Mouse (Mus musculus): ENCODE results near the gene Ehd1. TPM values are rescaled to one million over a fixed set of nuclear protein-coding genes. Genes with fewer than 3 reads are reported as not detected.
"Not testable (repeated sequence)": the region's sequence is repeated elsewhere in the genome, so short reads cannot be mapped to it uniquely, and the experiment has no call there.

Gene Ehd1
- polyA plus RNA-seq, 1 experiment, result 72.9 TPM

DNA sequence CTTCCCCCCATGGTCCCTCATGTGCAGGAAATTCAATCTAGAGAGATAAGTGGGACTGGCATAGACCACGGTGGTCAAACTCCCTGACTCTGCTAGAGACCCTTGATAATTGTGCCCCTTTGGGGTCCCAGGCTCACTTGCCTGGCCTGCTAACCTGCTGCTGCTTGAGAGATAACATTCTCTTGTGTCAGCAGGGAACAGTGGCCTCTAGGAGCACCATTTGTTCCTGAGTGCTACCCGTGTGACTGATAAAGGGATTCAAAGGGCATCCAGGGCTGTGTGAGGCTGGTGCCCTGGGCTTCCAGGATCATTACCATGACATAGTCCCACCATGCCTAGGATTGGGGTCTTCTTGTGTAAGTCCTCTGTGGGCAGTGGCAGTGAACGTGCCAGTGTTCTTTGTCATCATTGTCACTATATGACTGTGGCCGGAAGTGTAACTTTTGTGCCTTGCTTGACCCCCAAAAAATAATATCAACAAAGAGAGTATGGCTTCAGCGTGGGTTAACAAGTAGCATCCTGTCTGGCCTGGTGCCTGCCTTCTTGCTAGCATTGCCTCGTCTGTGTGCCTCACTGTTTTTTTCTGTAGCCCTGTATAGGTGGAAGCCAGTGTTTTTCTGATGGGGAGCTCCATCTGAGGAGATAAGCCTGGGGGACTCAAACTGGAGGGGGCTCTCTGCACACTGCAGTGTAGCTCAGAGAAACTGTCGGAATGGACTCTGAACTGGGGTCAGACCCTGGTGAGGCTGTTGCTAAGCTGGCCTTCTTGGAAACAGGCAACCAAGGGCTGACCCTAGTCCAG is 9.3 kb downstream of the Ehd1 start:
- peaks cover 5% of the 10 kb centered on the region; the same call in 1 of the 2 replicates for H3K4me1 ChIP-seq (ENCODE audit: control insufficient read depth, insufficient read depth, low read length)
- TF ChIP-seq CTCF (IDR thresholded peaks at IDR 0.05; ENCODE audit: borderline replicate concordance, insufficient read depth, low read length) (no peak), POLR2A (IDR thresholded peaks at IDR 0.05; ENCODE audit: low read depth, low read length) (no peak)
- no peak overlapping the region for H3K27ac ChIP-seq (ENCODE audit: insufficient read depth, low read length)
- H3K4me3 ChIP-seq (ENCODE audit: insufficient read depth, low read length), result no peak overlapping the region

DNA sequence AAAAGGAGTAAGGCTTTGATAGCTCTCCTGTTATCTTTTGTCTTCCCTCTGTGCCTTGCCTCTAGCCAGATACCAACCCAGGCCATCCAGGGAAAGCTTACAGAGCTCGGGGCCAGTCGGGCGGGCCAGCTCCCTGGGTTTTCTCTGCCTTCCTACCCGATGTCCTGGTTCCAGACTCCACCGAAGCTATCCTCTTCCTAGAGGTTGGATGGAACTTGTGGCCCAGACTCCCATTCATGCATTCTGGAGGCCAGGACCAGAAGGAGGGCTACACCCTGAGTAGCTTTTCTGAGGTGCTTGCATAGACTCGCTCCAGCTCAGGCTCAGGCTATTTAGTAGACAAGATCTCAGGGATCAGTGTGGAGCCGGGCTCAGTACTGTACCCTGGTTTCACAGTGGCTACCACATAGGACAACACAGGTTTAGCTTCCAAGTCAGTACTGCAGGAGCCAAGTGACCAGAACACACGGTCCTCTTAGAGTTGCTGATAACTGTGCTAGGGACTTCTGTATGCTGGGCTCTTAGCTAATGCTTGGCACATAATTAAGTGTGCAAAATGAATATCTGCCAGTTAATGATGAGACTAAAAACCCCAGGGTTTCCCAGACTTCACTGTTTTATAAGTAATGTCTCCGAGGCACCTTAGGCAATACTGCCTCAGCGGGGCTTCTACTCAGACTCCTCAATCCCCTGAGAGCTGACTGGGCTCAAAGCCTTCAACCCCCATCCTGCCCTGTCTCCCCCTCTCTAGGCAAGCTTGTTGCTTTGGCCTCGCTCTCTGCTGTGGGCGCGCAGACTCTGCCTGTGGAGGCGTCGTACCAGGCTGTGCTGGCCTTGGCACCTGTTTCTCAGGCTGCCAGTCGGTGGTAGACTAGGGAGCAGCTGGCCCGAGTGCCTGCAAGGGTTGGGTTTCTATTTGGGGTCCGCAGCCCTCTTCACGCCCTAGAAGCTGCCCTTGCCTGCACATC is 10.2 kb downstream of the Ehd1 start:
- no peak overlapping the region; the same call in 1 of the 2 replicates for H3K27ac ChIP-seq (ENCODE audit: insufficient read depth, low read length)
- TF ChIP-seq POLR2A (IDR thresholded peaks at IDR 0.05; ENCODE audit: low read depth, low read length) (no peak), CTCF (IDR thresholded peaks at IDR 0.05; ENCODE audit: borderline replicate concordance, insufficient read depth, low read length) (no peak)
- 0 out of 2 replicates have a peak, but pooled peaks cover 2% of the 10 kb centered on the region for H3K4me1 ChIP-seq (ENCODE audit: control insufficient read depth, insufficient read depth, low read length)
- no peak overlapping the region for H3K4me3 ChIP-seq (ENCODE audit: insufficient read depth, low read length)

DNA sequence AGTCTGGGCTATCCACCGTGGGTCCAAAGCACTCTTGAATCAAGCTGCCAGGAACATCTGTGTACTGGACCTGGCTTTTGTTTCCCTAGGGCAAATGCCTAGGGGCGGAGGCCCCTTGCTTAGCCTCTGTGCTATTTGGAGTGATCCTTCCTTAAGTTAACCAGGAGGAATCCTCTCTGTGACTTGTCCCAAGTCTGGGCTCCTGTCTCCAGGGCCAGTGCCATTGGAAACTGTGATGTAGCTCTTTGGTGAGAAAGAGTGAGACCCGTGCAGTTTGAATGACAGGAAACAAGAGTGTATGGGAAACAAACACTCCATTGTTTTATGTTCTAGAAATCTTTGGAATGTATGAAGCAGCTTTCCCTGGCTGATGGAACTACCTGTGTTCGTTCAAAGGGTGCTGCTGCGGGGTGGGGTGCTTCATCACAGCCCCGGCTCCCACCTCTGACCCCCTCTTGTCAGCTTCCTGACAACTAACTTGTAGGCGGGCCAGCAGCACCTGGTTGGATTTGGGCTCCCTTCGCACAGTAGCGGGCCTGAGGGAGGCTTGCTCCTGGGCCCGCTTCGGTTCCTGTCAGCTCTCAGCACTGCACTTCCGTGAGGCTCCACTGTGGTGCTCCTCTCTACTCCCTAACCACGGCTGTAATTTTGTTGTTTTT is 11.8 kb downstream of the Ehd1 start:
- H3K4me3 ChIP-seq (ENCODE audit: insufficient read depth, low read length), result no peak overlapping the region
- H3K27ac ChIP-seq (ENCODE audit: insufficient read depth, low read length), result no peak overlapping the region
- H3K4me1 ChIP-seq (ENCODE audit: control insufficient read depth, insufficient read depth, low read length), result 0 out of 2 replicates have a peak, but pooled peaks cover 2% of the 10 kb centered on the region
- no peak for TF ChIP-seq CTCF (IDR thresholded peaks at IDR 0.05; ENCODE audit: borderline replicate concordance, insufficient read depth, low read length)

DNA sequence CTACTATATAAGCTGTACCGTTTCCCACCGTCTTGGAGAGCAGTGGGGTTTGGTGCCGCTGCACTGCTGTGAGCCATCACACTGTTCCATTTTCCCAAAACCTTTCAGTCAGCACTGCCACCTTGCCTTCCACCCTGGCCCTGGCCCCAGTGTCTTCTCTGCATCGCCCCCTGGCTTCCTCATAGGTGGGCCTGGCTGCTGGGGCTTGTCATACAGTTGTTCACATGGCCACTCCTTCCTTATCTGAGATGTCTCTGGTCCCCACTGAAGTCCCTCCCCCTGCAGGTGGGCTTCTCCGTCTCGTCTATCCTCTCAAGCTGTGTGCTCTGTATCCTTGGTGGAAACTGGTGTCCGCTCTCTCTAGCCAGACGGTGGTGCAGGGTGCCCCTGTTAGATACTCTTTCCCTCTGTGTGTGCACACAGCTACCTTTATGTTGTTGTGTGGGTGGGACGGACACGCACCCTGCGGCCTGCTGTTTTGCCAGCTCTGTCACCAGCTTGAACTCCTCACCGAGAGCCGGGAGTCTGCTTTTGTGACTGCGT is 13.2 kb downstream of the Ehd1 start:
- Histone ChIP-seq H3K4me3 (ENCODE audit: insufficient read depth, low read length) (no peak overlapping the region), H3K27ac (ENCODE audit: insufficient read depth, low read length) (no peak overlapping the region), H3K4me1 (ENCODE audit: control insufficient read depth, insufficient read depth, low read length) (0 out of 2 replicates have a peak, but pooled peaks cover 2% of the 10 kb centered on the region)
- TF ChIP-seq POLR2A (IDR thresholded peaks at IDR 0.05; ENCODE audit: low read depth, low read length) (no peak), CTCF (IDR thresholded peaks at IDR 0.05; ENCODE audit: borderline replicate concordance, insufficient read depth, low read length) (no peak)

DNA sequence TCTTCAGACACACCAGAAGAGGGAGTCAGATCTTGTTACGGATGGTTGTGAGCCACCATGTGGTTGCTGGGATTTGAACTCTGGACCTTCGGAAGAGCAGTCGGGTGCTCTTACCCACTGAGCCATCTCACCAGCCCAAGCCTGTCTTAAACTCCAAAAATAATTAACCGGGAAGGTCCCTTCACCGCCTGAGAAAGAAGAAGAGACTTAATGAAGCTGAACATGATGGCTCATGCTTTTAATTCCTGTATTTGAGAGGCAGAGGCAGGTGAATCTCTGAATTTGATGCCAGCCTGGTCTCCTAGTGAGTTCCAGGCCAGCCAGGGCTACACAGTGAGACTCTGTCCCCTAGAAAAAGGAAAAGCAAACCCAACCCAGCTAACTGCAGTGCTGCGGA is 14.2 kb downstream of the Ehd1 start:
- not testable (repeated sequence) for H3K27ac ChIP-seq (ENCODE audit: insufficient read depth, low read length); H3K4me1 ChIP-seq (ENCODE audit: control insufficient read depth, insufficient read depth, low read length); H3K4me3 ChIP-seq (ENCODE audit: insufficient read depth, low read length)

DNA sequence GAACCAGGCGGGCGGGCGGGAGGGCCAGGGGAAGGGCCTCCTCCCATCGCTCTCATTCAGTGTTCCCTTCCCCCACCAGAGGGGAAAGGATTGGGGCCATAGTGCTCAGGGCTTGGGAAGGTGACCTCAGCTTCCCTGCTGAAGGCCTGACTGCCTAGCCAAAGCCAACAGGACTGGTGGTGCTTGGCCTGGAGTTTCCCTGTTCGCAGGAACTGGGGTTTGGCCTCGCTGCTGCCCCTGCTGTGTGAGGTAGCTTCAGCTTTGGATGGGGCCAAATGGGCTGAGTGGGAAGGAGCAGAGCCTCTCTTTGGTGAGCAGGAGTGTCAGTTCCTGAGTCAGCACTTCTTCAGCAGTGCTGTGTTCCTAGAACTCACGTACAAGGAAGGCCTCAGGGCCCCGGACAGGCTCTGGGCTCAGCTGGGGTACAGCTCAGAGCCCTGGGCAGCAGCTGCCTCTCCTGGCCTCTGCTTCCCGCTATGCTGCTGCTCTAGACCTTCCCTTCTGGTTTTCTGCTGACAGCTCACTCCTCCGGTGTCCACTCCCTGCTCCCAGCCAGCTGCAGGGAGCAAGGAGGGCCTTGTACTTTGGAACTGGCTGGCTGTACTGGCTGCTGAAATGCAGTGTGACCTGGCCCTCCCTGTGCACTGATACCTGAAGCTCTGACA is 14.7 kb downstream of the Ehd1 start:
- no peak overlapping the region for H3K27ac ChIP-seq (ENCODE audit: insufficient read depth, low read length)
- H3K4me1 ChIP-seq (ENCODE audit: control insufficient read depth, insufficient read depth, low read length), result peaks cover 3% of the 10 kb centered on the region; the same call in 1 of the 2 replicates
- TF ChIP-seq POLR2A (IDR thresholded peaks at IDR 0.05; ENCODE audit: low read depth, low read length) (no peak), CTCF (IDR thresholded peaks at IDR 0.05; ENCODE audit: borderline replicate concordance, insufficient read depth, low read length) (no peak)
- H3K4me3 ChIP-seq (ENCODE audit: insufficient read depth, low read length), result no peak overlapping the region

DNA sequence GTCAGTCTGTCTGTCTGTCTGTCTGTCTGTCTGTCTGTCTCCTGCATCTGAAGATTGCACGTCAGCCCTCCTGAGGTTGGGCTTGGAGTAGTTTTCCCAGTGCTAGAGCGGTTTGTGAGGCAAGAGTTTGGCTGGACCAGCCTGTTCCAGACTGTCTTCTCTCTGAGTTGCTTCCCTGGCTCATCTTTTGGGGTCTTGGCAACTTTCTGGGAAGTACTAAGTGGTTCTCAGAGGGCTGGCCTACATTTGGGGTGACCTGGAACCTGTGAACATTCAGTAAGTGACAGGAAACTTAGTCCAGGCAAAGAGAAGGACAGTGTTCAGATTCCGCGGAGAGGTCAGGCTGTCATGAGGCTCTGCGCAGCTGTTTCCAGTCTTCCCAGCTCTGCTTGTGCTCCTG is 15.7 kb downstream of the Ehd1 start:
- TF ChIP-seq CTCF (IDR thresholded peaks at IDR 0.05; ENCODE audit: borderline replicate concordance, insufficient read depth, low read length), result no peak
- H3K4me3 ChIP-seq (ENCODE audit: insufficient read depth, low read length), result no peak overlapping the region
- no peak overlapping the region for H3K27ac ChIP-seq (ENCODE audit: insufficient read depth, low read length)
- H3K4me1 ChIP-seq (ENCODE audit: control insufficient read depth, insufficient read depth, low read length), result peaks cover 11% of the 10 kb centered on the region

DNA sequence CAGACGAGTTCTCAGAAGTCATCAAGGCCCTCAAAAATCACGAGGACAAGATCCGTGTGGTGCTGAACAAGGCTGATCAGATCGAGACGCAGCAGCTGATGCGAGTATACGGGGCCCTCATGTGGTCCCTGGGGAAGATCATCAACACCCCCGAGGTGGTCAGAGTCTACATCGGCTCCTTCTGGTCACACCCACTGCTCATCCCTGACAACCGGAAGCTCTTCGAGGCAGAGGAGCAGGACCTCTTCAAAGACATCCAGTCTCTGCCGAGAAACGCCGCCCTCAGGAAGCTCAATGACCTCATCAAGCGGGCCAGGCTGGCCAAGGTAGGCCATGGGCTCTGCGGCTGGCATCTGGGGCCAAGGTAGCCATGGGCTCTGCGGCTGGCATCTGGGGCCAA is 17.8 kb downstream of the Ehd1 start:
- TF ChIP-seq POLR2A (IDR thresholded peaks at IDR 0.05; ENCODE audit: low read depth, low read length) (no peak), CTCF (IDR thresholded peaks at IDR 0.05; ENCODE audit: borderline replicate concordance, insufficient read depth, low read length) (no peak)
- no peak overlapping the region for H3K27ac ChIP-seq (ENCODE audit: insufficient read depth, low read length)
- H3K4me1 ChIP-seq (ENCODE audit: control insufficient read depth, insufficient read depth, low read length), result peaks cover 11% of the 10 kb centered on the region
- H3K4me3 ChIP-seq (ENCODE audit: insufficient read depth, low read length), result no peak overlapping the region
